Mouse (Mus musculus) spleen, postnatal 10 days (tissue): ENCODE results near the gene Smim27.

Experiments used
- DNase-seq, 2 experiments: peaks; one replicate each; pipeline ENCODE4 v3.0.0; 2021 to 2022; ENCODE audit warnings: low spot score in 2 of 2

Gene Smim27

DNA sequence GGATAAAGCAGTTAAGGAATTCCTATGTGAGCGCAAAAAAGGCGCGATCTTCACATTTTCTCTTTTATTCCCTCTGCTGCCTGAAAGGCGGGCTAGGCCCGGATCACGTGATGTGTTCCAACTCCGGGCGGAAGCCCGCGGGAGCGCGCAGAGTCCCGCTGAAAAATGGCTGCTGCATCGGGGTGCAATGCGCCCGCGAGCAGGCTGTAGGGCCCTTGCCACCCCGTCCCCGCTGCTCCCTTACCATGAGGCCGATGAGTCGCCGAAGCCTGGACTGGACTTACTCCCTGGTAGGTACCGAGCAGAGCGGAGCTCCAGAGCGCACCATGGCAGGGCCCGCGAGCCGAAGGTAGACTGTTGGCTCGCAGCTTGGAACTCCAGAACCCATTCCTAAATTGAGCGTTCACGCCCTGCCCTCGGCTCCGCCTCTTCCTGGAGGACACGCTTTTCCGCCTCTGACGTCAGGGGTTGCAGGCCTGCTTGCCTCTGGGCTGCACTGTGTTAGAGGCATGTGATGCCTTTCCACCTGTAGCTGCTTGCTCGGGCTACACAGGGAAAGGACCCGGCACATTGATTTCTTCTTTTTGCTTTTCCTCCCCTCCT, at the start of gene Smim27, which contains the start of gene Topors:
Gene Smim27, plus strand, starts transcription at position 150 of the 603 bp plus-strand sequence.
Gene Topors, minus strand, starts transcription at position 421 of the 603 bp plus-strand sequence.
- DNase-seq, result peak; percentile 91

DNA sequence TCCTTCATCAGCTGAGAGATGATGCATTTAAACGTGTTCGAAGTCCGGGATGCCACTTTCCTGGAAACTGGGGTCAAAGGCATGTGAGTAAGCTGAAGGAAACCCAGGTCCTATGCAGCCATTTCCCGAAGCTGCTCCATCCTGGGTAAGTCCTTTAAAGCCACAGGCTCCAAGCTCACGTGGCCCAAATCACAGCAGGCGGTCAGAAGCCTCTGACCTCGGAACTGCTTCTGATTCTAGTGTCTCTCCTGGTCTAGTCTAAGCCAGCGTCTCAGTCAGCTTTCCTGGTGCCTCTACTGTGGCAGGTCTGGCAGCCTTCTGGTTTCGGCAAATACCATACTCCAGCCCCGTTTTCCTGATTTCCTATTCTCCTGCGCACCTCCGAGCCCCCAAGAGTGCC, 48.9 kb upstream of the Smim27 start:
- DNase-seq, result no peak

DNA sequence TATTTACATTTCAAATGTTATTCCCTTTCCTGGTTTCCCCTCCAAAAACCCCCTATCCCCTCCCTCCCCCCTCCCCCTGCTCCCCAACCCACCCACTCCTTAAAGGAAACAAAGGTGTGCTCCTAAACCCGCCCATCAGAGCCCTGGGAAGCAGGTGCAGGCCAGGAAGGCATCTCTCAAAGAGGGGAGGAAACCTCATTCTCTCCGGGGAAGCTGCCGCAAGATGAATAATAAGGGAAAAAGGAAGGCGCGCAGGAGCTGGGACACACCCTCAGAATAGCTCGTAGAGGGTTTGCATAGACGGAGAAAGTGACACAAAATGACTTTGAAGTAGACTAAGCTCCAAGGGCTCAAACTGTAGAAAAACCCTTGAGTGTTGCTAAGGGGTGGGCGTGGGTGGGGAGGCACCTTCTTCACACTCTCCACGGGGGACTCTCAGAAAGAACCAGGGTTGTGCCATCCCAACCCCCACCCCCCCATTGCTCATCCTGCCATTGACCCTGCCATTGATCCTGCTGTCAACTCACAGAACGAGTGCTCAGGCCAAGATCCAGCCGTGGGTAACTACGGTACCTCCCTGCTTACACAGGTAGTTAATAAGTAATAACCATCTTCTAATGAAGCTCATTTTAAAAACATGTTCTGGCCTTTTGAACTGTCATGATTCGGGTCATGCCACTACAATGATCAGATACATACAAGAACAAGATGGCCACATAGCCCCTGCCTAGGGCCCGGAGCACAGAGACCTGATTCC, 48.2 kb upstream of the Smim27 start:
- no peak for DNase-seq

DNA sequence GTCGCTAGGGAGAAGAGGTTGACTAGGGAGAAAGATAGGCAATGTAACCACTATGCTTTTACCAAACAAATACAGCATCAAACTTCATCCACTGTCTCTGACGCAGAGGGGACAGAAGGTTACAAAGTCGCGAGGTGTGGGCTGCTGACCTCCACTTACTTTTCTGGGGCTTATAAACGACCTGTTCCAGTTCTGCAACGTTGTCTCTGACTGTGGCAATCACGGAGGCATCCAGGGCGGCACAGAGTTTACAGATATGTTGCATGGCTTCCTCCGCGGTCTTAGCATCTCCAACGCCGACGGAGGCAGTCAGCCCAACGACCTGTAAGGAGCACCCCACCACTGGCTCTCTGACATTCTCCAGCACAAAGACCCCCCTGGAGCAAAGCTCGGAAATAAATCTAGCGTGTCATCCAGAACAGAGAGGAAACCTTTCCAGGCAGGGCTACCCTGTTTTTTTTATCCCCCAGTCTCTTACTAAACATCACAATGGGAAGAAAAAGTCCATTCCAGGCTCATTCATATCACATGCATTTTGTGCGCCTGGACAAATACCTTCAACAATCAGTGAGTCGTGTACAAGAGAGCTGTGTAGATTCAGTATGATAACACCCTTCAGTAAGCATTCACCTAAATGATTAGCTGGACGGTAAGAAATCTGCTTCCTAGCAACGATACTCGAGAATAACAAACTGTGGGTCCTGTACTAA, 47.3 kb upstream of the Smim27 start:
- DNase-seq, result no peak

DNA sequence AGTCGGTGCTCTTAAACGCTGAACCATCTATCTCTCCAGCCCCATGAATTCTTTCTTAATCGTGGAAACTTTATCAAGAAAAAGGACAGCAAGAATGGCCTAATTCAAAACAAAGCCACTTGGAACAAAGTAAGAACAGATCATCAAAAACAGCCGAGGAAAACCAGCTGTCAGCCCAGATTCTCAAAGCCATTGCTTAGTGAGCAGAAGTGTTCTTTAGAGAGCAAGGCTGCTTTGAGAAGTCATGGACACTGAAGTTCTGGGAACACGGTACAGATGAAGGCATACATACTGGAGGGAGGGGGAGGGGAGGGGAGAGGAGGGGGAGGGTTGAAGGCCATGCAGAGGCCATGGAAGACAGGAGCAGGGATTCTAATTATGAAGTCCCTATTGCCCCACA, 43.3 kb upstream of the Smim27 start:
- no peak for DNase-seq

DNA sequence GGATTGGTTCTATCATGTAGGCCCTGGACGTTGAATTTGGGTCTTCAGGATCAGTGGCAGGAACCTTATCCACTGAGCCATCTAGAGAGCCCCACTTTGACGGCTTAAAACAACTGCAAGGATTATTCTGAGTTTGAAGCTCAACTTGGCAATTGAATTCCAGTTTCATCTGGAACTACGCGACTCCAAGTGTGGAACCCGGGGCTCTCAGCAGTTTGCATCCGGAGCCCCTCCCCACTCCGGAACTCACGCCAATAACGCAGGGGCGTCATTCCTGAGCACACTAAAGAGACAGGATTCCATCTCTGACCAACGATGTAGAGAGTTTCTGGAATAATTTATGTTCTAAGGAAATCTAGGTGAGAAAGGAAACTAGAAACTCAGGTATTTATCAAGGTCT, 42.2 kb upstream of the Smim27 start:
- DNase-seq, result no peak

DNA sequence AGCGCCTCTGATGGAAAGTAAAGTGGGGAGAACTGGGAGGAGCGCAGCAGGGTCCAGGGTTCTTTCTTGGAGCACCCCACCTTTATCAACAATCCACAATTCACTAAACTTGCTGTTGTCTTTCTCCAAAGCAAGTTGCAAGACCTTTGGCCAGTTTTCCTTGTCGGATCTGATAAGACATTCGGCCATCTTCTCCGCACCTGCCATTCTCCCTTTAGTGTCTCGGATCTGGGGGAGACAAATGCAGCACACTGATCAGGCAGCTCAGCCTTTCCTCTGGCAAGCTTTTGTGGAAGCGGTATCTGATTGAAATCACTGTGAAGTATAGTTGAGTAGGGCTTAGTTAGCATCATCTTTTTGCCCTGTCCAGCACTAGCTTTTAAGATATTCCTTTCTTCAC, 41.5 kb upstream of the Smim27 start:
- no peak for DNase-seq

DNA sequence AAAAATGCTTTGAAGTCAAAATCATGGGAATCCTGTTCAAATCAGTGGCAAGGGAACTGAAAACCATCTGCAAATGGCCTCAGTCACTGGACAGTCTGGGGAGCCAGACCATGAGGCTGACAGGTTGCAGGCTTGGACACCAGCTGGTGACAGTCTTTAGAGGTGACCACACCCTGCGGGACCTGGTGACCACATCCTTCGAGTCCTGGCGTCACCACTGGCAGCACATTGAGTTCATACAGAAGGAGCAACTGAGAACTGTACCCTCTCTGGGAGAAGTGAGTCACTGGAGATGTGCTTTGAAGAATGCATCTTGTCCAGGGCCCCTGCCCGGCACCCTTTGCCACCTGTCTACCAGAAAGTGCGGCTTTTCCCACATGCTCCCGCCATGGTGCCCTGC, 39.7 kb upstream of the Smim27 start:
- no peak for DNase-seq

DNA sequence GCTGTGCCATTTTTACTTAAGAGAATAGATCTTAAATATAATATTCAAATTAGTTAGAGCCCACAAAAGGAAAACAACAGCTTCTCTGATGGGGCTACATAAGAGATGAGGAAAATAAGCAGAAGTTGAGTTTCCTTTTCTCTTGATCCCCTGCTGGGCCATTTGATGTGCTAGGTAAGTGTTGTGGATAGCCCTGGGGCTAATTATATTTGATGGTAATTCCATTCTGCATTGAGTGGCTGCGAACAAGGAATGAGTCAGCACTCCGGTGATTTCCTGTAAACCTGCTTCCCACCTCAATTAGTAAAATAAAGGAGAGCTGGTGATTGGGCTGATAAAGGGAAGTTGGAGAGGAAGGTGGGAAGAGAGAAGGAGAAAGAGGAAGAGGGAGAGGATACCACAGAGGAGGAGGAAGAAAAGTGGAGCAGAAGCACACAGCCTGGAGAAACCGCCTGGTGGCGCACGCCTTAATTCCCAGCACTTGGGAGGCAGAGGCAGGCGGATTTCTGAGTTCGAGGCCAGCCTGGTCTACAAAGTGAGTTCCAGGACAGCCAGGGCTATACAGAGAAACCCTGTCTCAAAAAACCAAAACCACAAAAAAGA, 36.2 kb upstream of the Smim27 start:
- DNase-seq, result no peak

DNA sequence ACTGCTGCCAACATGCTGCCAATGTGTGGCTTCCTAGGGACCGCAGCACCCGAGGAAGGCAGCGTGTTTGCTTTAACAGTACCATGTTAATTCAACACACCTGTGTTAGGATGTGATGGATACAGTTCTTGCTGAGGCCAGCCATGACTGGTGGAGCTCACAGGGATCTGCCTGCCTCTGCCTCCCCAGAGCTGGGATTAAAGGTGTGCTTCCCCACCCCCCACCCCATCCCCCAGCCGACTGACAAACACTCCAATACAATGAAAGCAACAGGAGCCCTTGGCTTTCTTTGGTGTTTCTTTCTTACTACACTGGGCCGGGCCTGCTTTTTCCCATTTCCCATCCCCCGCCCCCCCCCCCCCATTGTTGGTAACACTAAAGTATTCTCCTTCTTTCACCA, 35.1 kb upstream of the Smim27 start:
- no peak for DNase-seq

DNA sequence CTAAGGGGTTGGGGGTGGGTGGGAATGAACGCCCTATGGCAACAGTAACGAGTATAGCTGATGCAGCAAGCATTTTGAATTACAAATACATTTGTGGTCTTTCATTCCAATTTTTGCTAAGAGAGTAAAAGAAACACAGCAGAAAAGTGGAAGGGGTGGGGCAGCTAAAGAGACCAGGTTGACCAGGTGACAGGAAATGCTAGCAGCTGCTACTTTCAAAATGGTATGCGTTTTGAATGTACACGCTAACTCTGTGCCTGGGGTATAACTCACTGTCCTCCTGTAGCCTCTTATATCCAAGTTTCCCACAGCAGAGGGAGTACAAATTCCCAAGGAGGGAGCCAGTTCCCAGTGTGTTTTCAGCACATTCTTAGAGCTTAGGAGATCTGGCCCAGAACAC, 32.5 kb upstream of the Smim27 start:
- peak in 1 of 2 experiments; percentile 23 for DNase-seq

DNA sequence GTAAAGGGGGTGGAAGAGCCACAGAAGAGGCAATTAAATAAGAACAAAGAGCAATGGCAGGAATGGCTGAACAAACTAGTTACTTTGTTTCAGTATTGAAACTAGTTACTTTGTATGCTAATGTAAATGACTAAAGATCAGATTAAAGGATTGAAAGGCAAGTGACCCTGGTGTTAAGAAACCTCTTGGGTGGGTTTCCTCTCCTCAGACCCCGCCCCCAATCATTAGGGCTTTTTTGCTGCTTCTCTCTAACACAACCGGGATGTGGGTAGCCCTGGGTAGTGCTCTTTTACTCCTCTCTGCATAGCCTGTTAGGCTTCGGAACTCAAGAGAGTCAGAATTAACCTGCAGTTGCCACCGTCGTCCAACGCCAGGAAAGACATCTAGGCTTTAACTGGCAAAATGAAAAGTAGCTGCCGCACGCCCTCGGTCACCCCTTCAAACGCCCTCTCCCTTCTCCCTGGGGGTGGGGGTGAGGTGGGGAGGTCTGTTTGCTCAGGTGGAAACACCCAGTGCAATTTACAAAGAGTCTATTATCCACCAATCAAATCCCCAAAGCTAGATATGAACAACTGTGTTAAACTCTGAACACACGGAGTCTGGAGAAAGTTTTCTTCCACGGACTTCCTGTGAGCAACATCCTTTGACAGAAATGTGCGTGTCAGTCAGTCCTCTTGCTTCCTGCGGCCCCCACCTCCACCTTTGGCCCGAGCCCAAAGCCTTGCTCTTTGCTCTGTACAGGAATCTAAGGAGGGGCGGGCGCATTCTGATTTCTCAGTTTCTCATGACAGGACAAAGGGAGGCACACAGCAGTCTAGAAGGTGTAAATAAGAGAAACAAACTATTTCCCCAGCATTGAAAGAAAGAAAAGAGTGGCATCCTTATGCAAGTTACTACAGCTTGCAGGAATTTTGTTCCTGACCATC, 30.6 kb upstream of the Smim27 start:
- DNase-seq, result peak in 1 of 2 experiments; percentile 54

DNA sequence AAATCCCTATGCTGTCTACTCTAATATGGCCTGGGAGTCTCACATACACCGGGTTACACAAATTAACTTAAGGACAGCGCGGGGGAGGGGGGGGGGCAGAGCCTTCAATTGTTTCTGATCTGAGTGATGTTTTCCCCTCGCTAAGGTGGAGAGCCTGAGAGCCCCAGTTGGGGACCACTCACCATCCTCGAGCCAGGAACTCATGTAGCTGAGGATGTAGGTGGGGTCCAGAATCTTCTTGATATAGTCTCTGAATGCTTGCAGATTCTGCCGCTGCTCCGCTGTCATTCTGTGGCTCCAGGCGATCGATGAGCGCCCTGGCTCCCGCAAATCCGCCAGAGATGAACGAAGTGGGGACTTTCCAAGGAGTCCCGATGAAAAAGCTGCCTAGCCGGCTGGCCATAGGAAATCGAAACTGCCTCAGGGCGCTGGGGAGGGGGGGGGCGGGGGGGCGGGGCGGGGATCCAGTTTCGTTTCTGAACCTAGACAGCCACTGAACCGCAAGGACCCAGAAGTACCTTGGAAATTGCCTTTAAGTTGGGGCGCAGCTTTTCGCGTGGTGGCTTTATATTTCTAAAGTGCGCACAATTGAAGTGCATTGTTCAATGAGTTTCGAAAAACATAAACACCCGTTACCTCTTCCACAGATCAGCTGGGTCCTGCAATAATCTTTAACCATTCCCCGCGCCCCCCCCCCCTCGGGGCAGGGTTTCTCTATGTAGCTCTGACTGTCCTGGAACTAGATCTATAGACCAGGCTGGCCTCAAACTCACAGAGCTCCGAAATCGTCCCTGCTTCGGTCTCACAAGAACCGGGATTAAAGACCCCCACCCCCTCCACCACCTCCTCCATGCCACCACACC, 29.7 kb upstream of the Smim27 start, which contains the start of gene Ddx58:
Gene Ddx58, minus strand, starts transcription at position 420 of the 863 bp plus-strand sequence.
- peak; percentile 35 to 37 for DNase-seq

DNA sequence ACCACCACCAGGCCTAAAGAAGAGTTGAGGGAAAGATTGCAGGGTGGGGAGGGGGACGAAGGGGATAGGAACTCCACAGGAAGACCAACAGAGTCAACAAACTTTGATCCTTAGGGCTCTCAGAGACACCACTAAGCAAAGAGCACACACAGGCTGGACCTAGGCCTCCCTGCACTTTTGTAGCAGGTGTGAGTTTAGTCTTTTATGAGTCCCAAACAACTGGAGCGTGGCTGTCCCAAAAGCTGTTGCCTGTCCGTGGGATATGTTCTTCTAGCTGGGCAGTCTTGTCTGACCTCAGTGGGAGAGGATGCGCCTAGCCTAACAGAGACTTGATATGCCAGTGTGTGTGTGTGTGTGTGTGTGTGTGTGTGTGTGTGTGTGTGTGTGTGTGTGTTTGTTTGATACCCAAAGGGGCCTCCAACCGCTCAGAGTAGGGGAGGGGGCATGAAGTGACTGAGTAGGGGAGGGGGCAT, 29.1 kb upstream of the Smim27 start:
- no peak for DNase-seq

DNA sequence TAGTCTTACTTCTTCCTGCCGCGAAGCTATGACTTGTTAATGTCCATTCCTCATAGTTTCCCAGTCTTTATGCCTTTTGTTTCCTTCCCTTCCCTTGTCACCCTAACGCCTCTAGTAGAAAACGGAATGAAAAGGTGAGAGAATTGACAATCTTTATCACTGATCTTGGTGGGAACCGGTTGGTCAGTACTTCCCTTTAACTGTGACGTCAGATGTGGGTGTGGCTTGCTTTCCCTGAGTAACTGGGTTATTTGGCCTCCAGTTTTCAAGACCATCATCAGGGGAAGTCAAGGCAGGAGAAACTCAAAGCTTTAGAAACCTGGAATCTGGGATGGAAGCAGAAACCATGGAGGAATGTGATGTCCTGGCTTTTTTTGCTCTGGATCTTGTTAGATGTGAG, 27.5 kb upstream of the Smim27 start:
- DNase-seq, result no peak

DNA sequence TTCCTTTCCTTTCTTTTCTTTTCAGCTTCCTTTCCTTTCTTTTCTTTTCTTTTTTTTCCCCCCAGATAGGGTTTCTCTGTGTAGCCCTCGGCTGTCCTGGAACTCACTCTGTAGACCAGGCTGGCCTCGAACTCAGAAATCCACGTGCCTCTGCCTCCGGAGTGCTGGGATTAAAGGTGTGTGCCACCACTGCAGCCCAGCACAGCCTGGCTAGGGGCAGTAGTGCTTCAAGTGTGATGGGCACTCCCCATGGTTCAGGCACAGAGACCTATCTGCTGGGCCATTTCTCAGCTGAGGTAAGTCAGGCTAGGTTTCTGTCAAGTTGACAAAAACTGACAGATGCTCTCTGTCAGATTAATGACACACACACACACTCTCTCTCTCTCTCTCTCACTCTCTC, 26.4 kb upstream of the Smim27 start:
- no peak for DNase-seq

DNA sequence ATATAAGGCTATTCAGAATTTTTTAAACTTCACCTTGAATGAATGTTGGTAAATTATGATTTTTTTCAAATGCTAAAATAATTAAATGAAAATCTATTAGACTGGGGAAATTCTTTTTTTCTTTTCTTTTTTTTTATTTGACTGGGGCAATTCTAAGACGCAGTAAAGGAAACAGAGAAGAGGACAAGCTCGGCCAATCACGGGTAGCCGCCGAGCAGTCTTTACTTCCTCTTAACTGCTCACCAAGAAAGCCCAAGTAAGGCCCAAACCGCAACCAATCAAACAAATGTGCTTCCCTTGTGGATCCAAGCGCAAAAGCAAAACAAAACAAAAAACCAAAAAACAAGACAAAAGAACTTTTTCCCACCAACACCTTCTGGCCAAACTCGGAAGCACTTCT, 25.3 kb upstream of the Smim27 start:
- peak in 1 of 2 experiments; percentile 35 for DNase-seq

DNA sequence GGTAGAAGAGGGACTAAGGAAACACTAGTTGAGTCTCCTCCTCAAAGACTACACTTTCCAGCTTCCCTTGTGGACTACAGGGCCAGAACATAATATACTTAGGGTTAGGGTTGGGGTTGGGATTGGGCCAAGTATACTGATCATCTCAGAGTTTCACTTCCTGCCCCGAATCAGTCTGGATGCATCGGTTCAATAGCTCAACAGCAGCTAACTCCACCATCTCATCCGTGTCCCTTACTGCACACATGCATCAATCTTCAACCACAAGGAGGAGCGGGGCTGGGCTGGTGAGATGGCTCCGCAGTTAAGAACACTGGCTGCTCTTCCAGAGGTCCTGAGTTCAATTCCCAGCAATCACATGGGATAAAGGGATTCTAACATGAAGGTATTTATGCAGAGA, 18.4 kb upstream of the Smim27 start:
- DNase-seq, result no peak

DNA sequence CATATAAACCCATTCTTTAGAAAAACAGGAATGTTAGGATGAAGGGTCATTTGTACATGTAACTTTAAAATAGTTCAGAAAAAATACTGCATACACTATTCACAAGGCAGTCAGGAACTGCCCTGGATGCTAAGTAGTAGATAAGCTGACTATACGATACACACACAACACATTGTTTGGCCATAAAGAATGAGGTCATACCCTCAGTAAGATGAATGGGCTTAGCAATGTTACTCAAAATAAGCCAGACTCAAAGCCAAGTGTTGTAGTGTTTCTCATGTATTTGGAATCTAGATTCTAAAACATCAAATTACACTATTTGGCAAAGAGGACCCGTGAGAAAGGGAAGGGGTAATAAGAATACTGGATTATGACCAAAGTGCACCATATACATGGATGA, 15.6 kb upstream of the Smim27 start:
- DNase-seq, result no peak
